Mouse (Mus musculus) B cell, adult 67 days (primary cell): ENCODE results near the gene Gm5741. TPM values are rescaled to one million over a fixed set of nuclear protein-coding genes. Genes with fewer than 3 reads are reported as not detected.

Source experiments
- total RNA-seq, 2 experiments: library from RNA; stranded (reverse); gene quantifications; 4 replicates each; pipeline ENCODE4 v1.2.4; 2023

Gm5741 gene
- total RNA-seq: not detected

GRCm38 (mm10) chr8:85067982-85068381 is at the start of gene Gm5741:
Gene Gm5741, minus strand, starts transcription at chr8:85067982.

GRCm38 (mm10) chr8:85083108-85083813 is 15.5 kb upstream of the Gm5741 start, which contains the start of gene Man2b1:
Gene Man2b1, plus strand, starts transcription at chr8:85083270.

GRCm38 (mm10) chr8:85081216-85081555 is 13.4 kb upstream of the Gm5741 start, which contains the start of gene Wdr83:
Gene Wdr83, minus strand, starts transcription at chr8:85081306.

GRCm38 (mm10) chr8:85080532-85081215 is 12.9 kb upstream of the Gm5741 start, which contains the start of gene Wdr83os:
Gene Wdr83os, plus strand, starts transcription at chr8:85080740.

GRCm38 (mm10) chr8:85071514-85072281 is 3.9 kb upstream of the Gm5741 start, which contains the start of gene Dhps:
Gene Dhps, plus strand, starts transcription at chr8:85071757.

GRCm38 (mm10) chr8:85059879-85060616 is 7.7 kb downstream of the Gm5741 start, which contains the start of gene Fbxw9:
Gene Fbxw9, plus strand, starts transcription at chr8:85060055.

GRCm38 (mm10) chr8:85036718-85037365 is 30.9 kb downstream of the Gm5741 start, which contains the start of gene Tnpo2:
Gene Tnpo2, plus strand, starts transcription at chr8:85036915.

GRCm38 (mm10) chr8:85026670-85027515 is 40.9 kb downstream of the Gm5741 start, which contains the start of gene Trir:
Gene Trir, plus strand, starts transcription at chr8:85026823.

GRCm38 (mm10) chr8:85025098-85025932 is 42.5 kb downstream of the Gm5741 start, which contains the start of gene Asna1:
Gene Asna1, minus strand, starts transcription at chr8:85025281.

Other genes starting within 250 kb of the Gm5741 start
- gene Dand5, start 245.2 kb downstream of the Gm5741 start, total RNA-seq: 1 to 10 TPM; 3.7 TPM
- 10 to 100 TPM; 11.6 to 15.1 TPM for gene Gadd45gip1, start 236.5 kb downstream of the Gm5741 start, total RNA-seq
- 10 to 100 TPM; 50.4 to 66.1 TPM for gene Rad23a, start 227.3 kb downstream of the Gm5741 start, total RNA-seq
- gene Calr, start 221.0 kb downstream of the Gm5741 start, total RNA-seq: 100 to 1,000 TPM; 565 to 613 TPM
- 10 to 100 TPM; 77.3 to 81.2 TPM for gene Farsa, start 211.0 kb downstream of the Gm5741 start, total RNA-seq
- gene Syce2, start 195.9 kb downstream of the Gm5741 start, total RNA-seq: 1 to 10 TPM; 5.8 to 8.6 TPM
- 10 to 100 TPM; 22.0 to 32.9 TPM for gene Gcdh, start 174.1 kb downstream of the Gm5741 start, total RNA-seq
- not detected for gene Klf1, start 166.1 kb downstream of the Gm5741 start, total RNA-seq
- gene Dnase2a, start 159.4 kb downstream of the Gm5741 start, total RNA-seq: 10 to 100 TPM; 62.8 to 69.8 TPM
- gene Mast1, start 130.6 kb downstream of the Gm5741 start, total RNA-seq: under 1 TPM; 0.30 to 0.32 TPM
- gene Rtbdn, start 121.0 kb downstream of the Gm5741 start, total RNA-seq: not detected
- not detected for gene Gm49661, start 98.5 kb downstream of the Gm5741 start, total RNA-seq
- 10 to 100 TPM; 49.2 to 58.7 TPM for gene Prdx2, start 98.4 kb downstream of the Gm5741 start, total RNA-seq
- gene Rnaseh2a, start 98.2 kb downstream of the Gm5741 start, total RNA-seq: 10 to 100 TPM; 35.8 to 48.7 TPM
- 1,000 to 10,000 TPM in 1 of 2 experiments, 100 to 1,000 TPM in 1; 703 to 1,140 TPM for gene Junb, start 89.3 kb downstream of the Gm5741 start, total RNA-seq
- gene Hook2, start 77.4 kb downstream of the Gm5741 start, total RNA-seq: 1 to 10 TPM; 6.2 to 7.5 TPM
- gene Best2, start 53.5 kb downstream of the Gm5741 start, total RNA-seq: not detected
- 10 to 100 TPM; 74.7 to 77.8 TPM for gene Asna1, start 42.7 kb downstream of the Gm5741 start, total RNA-seq
- 100 to 1,000 TPM; 207 to 213 TPM for gene Trir, start 41.2 kb downstream of the Gm5741 start, total RNA-seq
- gene Tnpo2, start 31.1 kb downstream of the Gm5741 start, total RNA-seq: 10 to 100 TPM; 43.3 to 52.5 TPM
- 10 to 100 TPM; 12.4 to 17.5 TPM for gene Fbxw9, start 7.9 kb downstream of the Gm5741 start, total RNA-seq
- 100 to 1,000 TPM; 112 to 143 TPM for gene Dhps, start 3.8 kb upstream of the Gm5741 start, total RNA-seq
- 10 to 100 TPM; 43.3 to 49.1 TPM for gene Wdr83os, start 12.8 kb upstream of the Gm5741 start, total RNA-seq
- 10 to 100 TPM; 15.8 to 22.6 TPM for gene Wdr83, start 13.3 kb upstream of the Gm5741 start, total RNA-seq
- 100 to 1,000 TPM; 166 to 174 TPM for gene Man2b1, start 15.3 kb upstream of the Gm5741 start, total RNA-seq
- under 1 TPM; 0.30 to 0.35 TPM for gene Zfp791, start 55.1 kb upstream of the Gm5741 start, total RNA-seq
- not detected for gene Cks1brt, start 83.9 kb upstream of the Gm5741 start, total RNA-seq
- not detected for gene Olfr371, start 158.0 kb upstream of the Gm5741 start, total RNA-seq
- 10 to 100 TPM; 33.5 to 34.6 TPM for gene Orc6, start 231.7 kb upstream of the Gm5741 start, total RNA-seq
- gene Vps35, start 231.8 kb upstream of the Gm5741 start, total RNA-seq: 10 to 100 TPM; 76.9 to 79.2 TPM